Mouse (Mus musculus) lung, embryonic 16.5 days (tissue): Measurements from ENCODE around the gene Ufd1. TPM values are rescaled to one million over a fixed set of nuclear protein-coding genes. Genes with fewer than 3 reads are reported as not detected.

Experiments used
- ATAC-seq: fragments of 200-750 bp; cut with Nextera tagmentation; 2 replicates; pipeline ENCODE4 v1.8.0; 2017; ENCODE audit warnings: low read depth, mild to moderate bottlenecking, moderate library complexity
- H3K27ac ChIP-seq: fragments of 300-500 bp; sonication (generic); 2 replicates; pipeline ENCODE4 v1.5.1; 2014; ENCODE audit warnings: mild to moderate bottlenecking, control low read depth, low read length
- H3K27me3 ChIP-seq: fragments of 300-500 bp; sonication (generic); 2 replicates; pipeline ENCODE4 v1.6.1; 2014; ENCODE audit warnings: low read depth, low read length, mixed read lengths; ENCODE audit not compliant: control insufficient read depth, insufficient read depth
- H3K36me3 ChIP-seq: fragments of 300-500 bp; sonication (generic); 2 replicates; pipeline ENCODE4 v1.6.1; 2014; ENCODE audit warnings: low read length; ENCODE audit not compliant: control insufficient read depth, insufficient read depth
- H3K4me1 ChIP-seq: fragments of 300-500 bp; sonication (generic); replicated peaks from 2 replicates; pipeline ENCODE4 v1.6.1; 2014; ENCODE audit warnings: low read length, mixed read lengths; ENCODE audit not compliant: control insufficient read depth, insufficient read depth
- H3K4me2 ChIP-seq: fragments of 300-500 bp; sonication (generic); 2 replicates; pipeline ENCODE4 v1.6.1; 2014; ENCODE audit warnings: low read depth, low read length, control low read depth
- H3K4me3 ChIP-seq: fragments of 300-500 bp; sonication (generic); 2 replicates; pipeline ENCODE4 v1.5.1; 2014; ENCODE audit warnings: mild to moderate bottlenecking, low read length, control low read depth
- H3K9ac ChIP-seq: fragments of 300-500 bp; sonication (generic); 2 replicates; pipeline ENCODE4 v1.6.1; 2014; ENCODE audit warnings: low read length, control low read depth
- H3K9me3 ChIP-seq: fragments of 300-500 bp; sonication (generic); 2 replicates; pipeline ENCODE4 v1.6.1; 2016; ENCODE audit warnings: low read length; ENCODE audit not compliant: control insufficient read depth
- WGBS: fragments of 180-500 bp; shearing (Covaris S2); extraction: QIAGEN DNeasy Blood & Tissue Kit; methylation state at CpG from one replicate; pipeline ENCODE4 v1.1.7; 2014; 5-methylcytosine and 5-hydroxymethylcytosine counted together
- polyA plus RNA-seq: library from polyadenylated mRNA; unstranded; fragments of >200 nt; fragmentation: Nextera tagmentation; extraction: Ambion mirVana; gene quantifications from 2 replicates; pipeline ENCODE4 v1.2.1, GENCODE M21; 2015

The Ufd1 gene
- polyA plus RNA-seq, 1 experiment from 2014 or later: 89.9 TPM

DNA sequence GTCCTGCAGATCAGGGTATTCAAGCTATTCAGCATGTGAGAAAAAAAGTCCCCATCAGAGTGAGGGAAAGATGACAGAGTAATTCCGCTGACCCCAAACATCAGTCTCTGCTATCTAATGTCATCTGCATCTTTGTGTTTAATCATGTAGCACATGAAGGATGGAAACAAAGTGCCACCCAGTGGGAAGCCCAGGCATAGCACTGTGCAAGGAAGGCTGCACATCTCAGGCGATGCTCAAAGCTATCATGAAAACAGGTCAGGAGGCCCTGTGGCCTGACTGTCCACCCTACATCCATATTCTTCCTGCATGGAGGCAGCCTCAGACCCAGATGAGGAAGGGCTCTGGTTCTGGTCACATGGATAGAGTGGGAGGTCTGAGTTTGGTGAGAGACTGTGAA, 12.7 kb upstream of the Ufd1 start:
- H3K4me1 ChIP-seq: no peaks in the 10 kb centered on the region

DNA sequence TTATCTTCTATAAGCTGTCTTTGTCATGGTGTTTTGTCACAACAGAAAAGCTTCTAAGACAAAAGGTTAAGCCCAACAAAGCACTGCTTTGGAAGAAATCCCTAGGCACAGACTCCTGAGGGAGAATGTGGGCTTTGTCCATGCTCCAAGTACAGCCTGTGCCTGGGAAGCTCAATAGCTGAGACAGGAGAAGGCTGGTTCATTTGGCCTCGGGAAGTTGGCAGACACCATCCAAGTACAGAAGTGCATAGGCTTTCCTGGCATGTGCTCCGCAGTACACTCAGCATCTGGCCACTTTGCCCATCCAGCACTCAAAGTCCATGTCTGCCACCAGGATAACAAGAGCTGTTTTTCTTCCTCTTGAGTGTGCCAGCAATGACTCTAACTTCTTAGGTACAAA, 5.8 kb upstream of the Ufd1 start:
- Histone ChIP-seq H3K4me1 (peaks cover 6% of the 10 kb centered on the region), H3K4me3 (no peak overlapping the region), H3K9me3 (no peaks in the 10 kb centered on the region), H3K9ac (no peak overlapping the region), H3K4me2 (no peak overlapping the region), H3K27ac (no peak overlapping the region), H3K36me3 (peaks cover 29% of the 10 kb centered on the region), H3K27me3 (no peaks in the 10 kb centered on the region)
- no peak for ATAC-seq
- 92% methylated on average over 2 of the region's 2 CpGs for WGBS

More for the DNA sequence above, 12.7 kb upstream of the Ufd1 start:
- H3K4me3 ChIP-seq: no peak overlapping the region
- H3K36me3 ChIP-seq: peaks cover 34% of the 10 kb centered on the region
- H3K9ac ChIP-seq: no peak overlapping the region
- no peaks in the 10 kb centered on the region for H3K9me3 ChIP-seq
- no peak overlapping the region for H3K4me2 ChIP-seq
- no peak overlapping the region for H3K27ac ChIP-seq
- no peak for ATAC-seq
- WGBS: 62% methylated on average over 2 of the region's 2 CpGs
- no peaks in the 10 kb centered on the region for H3K27me3 ChIP-seq

DNA sequence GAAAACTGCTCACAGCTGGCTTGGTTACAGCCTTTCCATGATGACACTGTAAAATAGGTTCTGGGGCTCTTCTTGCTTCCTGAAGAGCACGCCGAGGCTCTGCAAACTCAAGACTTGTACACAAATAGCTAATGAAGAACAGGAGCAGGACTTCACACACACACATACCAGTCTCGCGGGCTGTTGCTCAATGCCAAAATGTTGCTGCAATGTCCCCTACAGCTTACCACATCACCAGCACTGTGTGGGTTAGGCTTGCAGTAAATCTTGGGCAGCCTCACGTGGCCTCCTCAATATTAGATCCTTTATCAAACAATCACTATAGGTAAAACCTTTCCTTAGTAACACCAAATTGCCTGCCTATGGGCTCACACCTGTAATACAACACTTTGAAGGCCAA, 2.6 kb upstream of the Ufd1 start:
- no peaks in the 10 kb centered on the region for H3K27me3 ChIP-seq
- WGBS: 84% methylated on average over 5 of the region's 5 CpGs
- H3K4me1 ChIP-seq: peaks cover 19% of the 10 kb centered on the region
- no peak overlapping the region for H3K4me2 ChIP-seq
- no peak overlapping the region for H3K9ac ChIP-seq
- ATAC-seq: no peak
- no peaks in the 10 kb centered on the region for H3K9me3 ChIP-seq
- peaks cover 24% of the 10 kb centered on the region for H3K36me3 ChIP-seq
- no peak overlapping the region for H3K4me3 ChIP-seq
- H3K27ac ChIP-seq: no peak overlapping the region

DNA sequence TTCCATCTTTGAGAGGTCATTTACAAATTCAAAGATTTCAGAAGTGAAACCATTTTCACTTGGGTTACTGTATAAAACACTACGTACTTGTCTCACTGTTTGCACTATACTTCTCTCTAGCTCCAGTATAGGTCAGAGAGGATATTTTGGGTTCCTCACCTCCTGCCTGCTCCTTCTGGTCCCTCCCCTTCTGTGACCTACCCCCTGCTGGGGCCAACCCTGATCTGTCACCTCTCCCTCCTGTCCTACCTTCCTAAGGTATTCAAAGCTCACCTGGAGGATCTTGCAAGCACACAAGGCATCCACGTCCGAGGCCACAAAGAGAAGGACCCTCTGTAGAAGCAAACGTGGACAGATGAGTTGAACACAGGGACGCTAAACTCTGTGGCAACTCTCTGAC, 547 bp upstream of the Ufd1 start:
- H3K9ac ChIP-seq: peak overlapping the region; percentile 74
- peaks cover 19% of the 10 kb centered on the region for H3K4me1 ChIP-seq
- H3K27me3 ChIP-seq: no peaks in the 10 kb centered on the region
- H3K36me3 ChIP-seq: peaks cover 20% of the 10 kb centered on the region
- H3K27ac ChIP-seq: peak overlapping the region; percentile 18
- peak overlapping the region; percentile 90 for H3K4me3 ChIP-seq
- no peak; the same call in 1 of the 2 replicates for ATAC-seq
- 2% methylated on average over 5 of the region's 5 CpGs for WGBS
- no peaks in the 10 kb centered on the region for H3K9me3 ChIP-seq
- H3K4me2 ChIP-seq: peak overlapping the region; percentile 72

DNA sequence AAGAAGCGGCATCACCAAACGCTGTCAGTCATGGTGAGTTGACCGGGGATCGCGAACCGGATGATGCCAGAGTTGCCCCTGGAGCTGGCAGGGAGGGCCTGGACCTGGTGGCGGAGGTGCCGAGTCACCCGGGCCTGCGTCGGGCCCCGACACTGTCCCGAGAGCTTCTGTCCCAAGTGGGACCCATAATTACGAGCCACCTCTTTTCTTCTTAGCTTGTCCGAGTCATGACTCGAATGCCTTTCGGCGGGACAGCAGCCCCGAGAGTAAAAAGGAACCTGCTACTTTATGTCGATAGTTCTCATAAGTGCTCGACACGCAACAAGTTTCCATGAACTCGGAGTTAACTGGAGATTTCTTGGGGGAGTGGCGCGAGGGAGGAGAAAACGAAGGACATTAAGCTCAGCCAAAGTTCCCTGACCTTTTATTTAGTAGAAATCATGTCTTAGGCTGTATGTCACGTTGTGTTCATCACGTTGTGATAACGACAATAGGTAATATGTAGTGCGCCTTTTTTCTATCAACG, 869 bp downstream of the Ufd1 start:
- WGBS: 2% methylated on average over 31 of the region's 31 CpGs
- ATAC-seq: peak; percentile 34
- peak overlapping the region; percentile 90 for H3K4me3 ChIP-seq
- no peaks in the 10 kb centered on the region for H3K9me3 ChIP-seq
- peaks cover 26% of the 10 kb centered on the region for H3K36me3 ChIP-seq
- H3K9ac ChIP-seq: peak overlapping the region; percentile 90
- H3K4me2 ChIP-seq: peak overlapping the region; percentile 80
- H3K27me3 ChIP-seq: no peaks in the 10 kb centered on the region
- peak overlapping the region; percentile 31 for H3K27ac ChIP-seq
- peaks cover 19% of the 10 kb centered on the region for H3K4me1 ChIP-seq

DNA sequence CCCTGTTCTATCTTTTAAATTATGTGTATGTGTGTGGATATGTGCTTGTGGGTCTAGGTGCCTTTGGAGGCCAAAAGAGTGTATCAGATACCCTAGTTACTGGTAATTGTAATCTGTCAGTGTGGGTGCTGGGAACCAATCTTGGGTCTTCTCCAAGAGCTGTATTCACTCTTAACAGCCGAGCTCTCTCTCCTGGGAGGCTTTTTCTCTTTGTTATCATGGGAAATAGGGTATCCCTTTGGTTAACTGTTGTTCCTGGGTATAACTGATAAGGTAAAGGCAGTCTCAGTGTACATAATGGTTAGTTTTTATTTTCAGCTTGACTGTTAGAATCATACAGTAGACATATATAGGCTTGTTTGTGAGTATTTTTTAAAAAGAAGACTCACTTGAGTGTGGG, 10.8 kb downstream of the Ufd1 start:
- H3K27me3 ChIP-seq: no peaks in the 10 kb centered on the region
- no peak for ATAC-seq
- H3K9me3 ChIP-seq: no peaks in the 10 kb centered on the region
- H3K4me3 ChIP-seq: no peak overlapping the region
- H3K27ac ChIP-seq: no peak overlapping the region
- H3K4me2 ChIP-seq: no peak overlapping the region
- no peak overlapping the region for H3K9ac ChIP-seq
- no peaks in the 10 kb centered on the region for H3K4me1 ChIP-seq
- WGBS: 85% methylated on average over 1 of the region's 1 CpGs
- peaks cover 51% of the 10 kb centered on the region for H3K36me3 ChIP-seq

DNA sequence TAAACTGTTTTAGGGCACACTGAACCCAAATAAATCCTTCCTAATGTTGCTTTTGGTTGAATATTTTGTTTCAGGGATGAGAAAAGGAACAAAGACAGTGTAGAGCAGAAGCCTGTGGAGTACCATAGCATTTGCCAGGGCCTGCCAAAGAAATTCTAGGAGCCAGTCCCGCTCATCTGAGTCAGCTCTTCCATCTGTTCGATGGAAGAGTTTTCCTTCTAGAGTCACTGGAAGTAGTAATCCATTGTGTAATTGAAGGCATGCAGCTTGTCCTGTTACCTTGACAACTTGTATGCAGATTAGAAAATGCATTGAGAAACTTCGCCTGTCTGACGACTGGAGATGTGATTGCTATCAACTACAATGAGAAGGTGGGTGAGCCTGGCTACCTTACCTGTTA, 11.3 kb downstream of the Ufd1 start:
- no peak overlapping the region for H3K4me2 ChIP-seq
- H3K9ac ChIP-seq: no peak overlapping the region
- H3K27me3 ChIP-seq: no peaks in the 10 kb centered on the region
- H3K4me3 ChIP-seq: no peak overlapping the region
- no peaks in the 10 kb centered on the region for H3K4me1 ChIP-seq
- no peak for ATAC-seq
- H3K27ac ChIP-seq: no peak overlapping the region
- 82% methylated on average over 4 of the region's 4 CpGs for WGBS
- no peaks in the 10 kb centered on the region for H3K9me3 ChIP-seq
- peaks cover 55% of the 10 kb centered on the region for H3K36me3 ChIP-seq

DNA sequence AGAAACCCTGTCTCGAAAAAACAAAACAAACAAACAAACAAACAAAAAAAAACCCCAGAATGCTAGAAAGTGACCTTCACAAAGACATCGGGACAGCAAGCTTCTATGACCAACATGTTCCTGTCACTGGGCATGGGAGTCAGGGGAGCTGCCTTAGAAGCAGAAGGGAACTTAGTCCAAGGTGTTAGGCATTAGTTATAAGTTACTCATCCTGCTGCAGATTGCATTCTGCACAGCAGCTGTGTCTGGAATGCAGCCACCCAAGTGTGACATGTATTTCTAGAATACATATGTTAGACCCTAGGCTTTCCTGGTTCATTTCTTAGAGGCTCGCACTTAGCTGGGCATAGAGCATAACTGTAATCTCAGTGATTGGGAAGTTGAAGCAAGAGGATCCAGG, 17.1 kb downstream of the Ufd1 start:
- WGBS: 93% methylated on average over 3 of the region's 3 CpGs
- H3K4me1 ChIP-seq: no peaks in the 10 kb centered on the region
- H3K9me3 ChIP-seq: no peaks in the 10 kb centered on the region
- H3K27me3 ChIP-seq: no peaks in the 10 kb centered on the region
- H3K27ac ChIP-seq: no peak overlapping the region
- no peak for ATAC-seq
- peaks cover 53% of the 10 kb centered on the region for H3K36me3 ChIP-seq
- no peak overlapping the region for H3K4me2 ChIP-seq
- H3K4me3 ChIP-seq: no peak overlapping the region
- no peak overlapping the region for H3K9ac ChIP-seq

DNA sequence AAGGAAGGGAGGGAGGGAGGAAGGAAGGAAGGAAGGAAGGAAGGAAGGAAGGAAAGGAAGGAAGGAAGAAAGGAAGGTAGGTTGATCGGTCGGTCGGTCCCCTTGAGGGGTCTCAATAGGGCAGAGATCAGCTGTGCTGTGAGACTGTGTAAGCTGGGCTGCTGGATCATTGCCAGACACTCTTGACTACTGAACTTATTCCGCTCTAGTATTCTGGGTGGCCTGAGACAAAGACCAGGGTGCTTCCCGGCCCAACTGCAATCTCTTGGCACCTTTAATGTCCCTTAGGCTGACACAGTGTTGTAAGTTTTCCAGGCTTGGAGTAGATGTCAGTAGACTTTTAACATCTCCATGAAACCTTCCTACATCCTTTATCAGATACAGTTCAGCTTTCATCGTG, 17.5 kb downstream of the Ufd1 start:
- H3K9me3 ChIP-seq: no peaks in the 10 kb centered on the region
- no peaks in the 10 kb centered on the region for H3K4me1 ChIP-seq
- H3K4me2 ChIP-seq: no peak overlapping the region
- H3K4me3 ChIP-seq: no peak overlapping the region
- H3K36me3 ChIP-seq: peaks cover 54% of the 10 kb centered on the region
- 70% methylated on average over 6 of the region's 6 CpGs for WGBS
- no peak overlapping the region for H3K9ac ChIP-seq
- H3K27ac ChIP-seq: no peak overlapping the region
- ATAC-seq: no peak
- no peaks in the 10 kb centered on the region for H3K27me3 ChIP-seq

DNA sequence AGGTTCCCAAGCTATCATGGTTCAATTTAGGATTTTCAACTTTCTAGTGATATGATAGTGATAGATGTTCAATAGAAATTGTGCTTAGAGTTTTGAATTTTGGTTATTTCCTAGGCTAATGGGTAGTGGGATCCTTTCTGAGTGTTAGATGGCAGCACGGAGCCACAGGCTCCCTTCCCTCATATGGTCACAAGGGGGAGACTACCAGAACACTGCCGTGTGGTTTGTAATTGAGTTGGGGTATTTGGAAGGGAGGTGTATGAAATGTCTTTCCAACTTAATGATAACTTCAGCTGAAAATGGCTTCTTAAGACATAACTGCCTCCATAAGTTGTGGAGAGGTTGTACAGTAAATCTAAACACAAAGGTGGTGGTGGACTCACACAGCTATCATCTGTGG, 21.9 kb downstream of the Ufd1 start:
- H3K4me3 ChIP-seq: no peak overlapping the region
- no peak overlapping the region for H3K9ac ChIP-seq
- 61% methylated on average over 2 of the region's 2 CpGs for WGBS
- no peak overlapping the region for H3K4me2 ChIP-seq
- H3K9me3 ChIP-seq: no peaks in the 10 kb centered on the region
- H3K36me3 ChIP-seq: peaks cover 37% of the 10 kb centered on the region
- no peaks in the 10 kb centered on the region for H3K27me3 ChIP-seq
- no peak overlapping the region for H3K27ac ChIP-seq
- no peak for ATAC-seq
- peaks cover 3% of the 10 kb centered on the region; the same call in 1 of the 2 replicates for H3K4me1 ChIP-seq
